ENCODE assay signal across 19 mouse cellular contexts in genomic region chr10:52421716-52422115, GRCm38 (mm10). TPM values are rescaled to one million over a fixed set of nuclear protein-coding genes. Genes with fewer than 3 reads are reported as not detected.
"Had no signal": no experiment of that assay in that cellular context is flagged by ENCODE, and none has a peak within 500 bp of the region (broad histone marks: within the 10 kb centered on the region; RNA-seq: fewer than 3 reads in every experiment).

No protein-coding gene starts in this region.

- ATAC-seq: intestine, embryonic 15.5 days; lung, postnatal 0 days; midbrain, embryonic 13.5 days had no signal

- H3K4me2 ChIP-seq: intestine, embryonic 15.5 days; limb, embryonic 12.5 days; midbrain, embryonic 13.5 days; neural tube, embryonic 15.5 days; stomach, embryonic 15.5 days had no signal

- DNase-seq: liver; lung, adult 2 months; lung, postnatal 36 days; right cerebral cortex, postnatal 4 days; thymus, postnatal 36 days had no signal

- H3K27me3 ChIP-seq: intestine, embryonic 15.5 days; limb, embryonic 12.5 days; midbrain, embryonic 13.5 days; neural tube, embryonic 15.5 days; stomach, embryonic 15.5 days had no signal

- H3K36me3 ChIP-seq: intestine, embryonic 15.5 days; limb, embryonic 12.5 days; midbrain, embryonic 13.5 days; neural tube, embryonic 15.5 days had no signal

- H3K27ac ChIP-seq: intestine, embryonic 15.5 days; layer of hippocampus, adult 2 months; limb, embryonic 12.5 days; liver, embryonic 14.5 days; midbrain, embryonic 13.5 days; neural tube, embryonic 15.5 days; stomach, embryonic 15.5 days had no signal

- H3K4me3 ChIP-seq: intestine, embryonic 15.5 days; layer of hippocampus, adult 2 months; limb, embryonic 12.5 days; midbrain, embryonic 13.5 days; neural tube, embryonic 15.5 days; stomach, embryonic 15.5 days had no signal

- H3K9ac ChIP-seq: intestine, embryonic 15.5 days; limb, embryonic 12.5 days; liver, embryonic 14.5 days; midbrain, embryonic 13.5 days; neural tube, embryonic 15.5 days; stomach, embryonic 15.5 days had no signal

- H3K9me3 ChIP-seq: intestine, embryonic 15.5 days; limb, embryonic 12.5 days; midbrain, embryonic 13.5 days; neural tube, embryonic 15.5 days; stomach, embryonic 15.5 days had no signal

RNA-seq across cellular contexts. Expression of gene Nepn, which starts 32.9 kb away (rescaled TPM):
- total RNA-seq: layer of hippocampus, adult 2 months; layer of hippocampus, postnatal 10 days; left cerebral cortex, postnatal 36 days; megakaryocyte progenitor cell, adult 5-6 weeks; midbrain, postnatal 0 days had no signal
- polyA plus RNA-seq: lung, postnatal 0 days; midbrain, embryonic 13.5 days; midbrain, postnatal 0 days; neural tube, embryonic 11.5 days; spleen, adult 2 months had no signal
